ENCODE assay signal across 20 mouse cellular contexts in genomic region chr14:113486591-113486990, GRCm38 (mm10).
DNase-seq lines count a peak whose midpoint lies in the region; ATAC-seq lines count a peak whose summit lies in the region.
"Had no signal": no experiment of that assay in that cellular context is flagged by ENCODE, and none has a peak within 500 bp of the region (broad histone marks: within the 10 kb centered on the region; RNA-seq: fewer than 3 reads in every experiment).

No protein-coding gene starts in this region.

- peak; percentile 10 for DNase-seq in cerebellum, adult 8-10 months
- DNase-seq in cerebellum, postnatal 14 days, result peak; percentile 48 to 61
- no peak for DNase-seq in cerebellum, adult 11 months
- peak; percentile 34 for DNase-seq in brain, adult 2 months (ENCODE audit: low read depth, low spot score)
- no peak for DNase-seq in frontal cortex, postnatal 14 days (ENCODE audit: low spot score in 2 of 2)
- DNase-seq: adrenal gland, adult 2 months; adrenal gland, postnatal 25 days; embryo, embryonic 11 days; gastrocnemius, postnatal 10 days; gastrocnemius, postnatal 36 days; heart, adult 2 months; heart, postnatal 14 days; heart, postnatal 4 days; kidney, adult 18-20 months had no signal

- no peak for ATAC-seq in cerebellum, adult (ENCODE audit: insufficient number of reproducible peaks, low FRiP score, low TSS enrichment)
- ATAC-seq: CD4-positive, CD25-positive, alpha-beta regulatory T cell, adult 4 months; forebrain, embryonic 15.5 days; hindbrain, postnatal 0 days; inflammation-experienced regulatory T-cells, adult 6 months; intestine, embryonic 16.5 days had no signal

Comparison
In these comparisons a context has a peak if more than half of its experiments do, and no peak if none do; other contexts are left out.
1. DNase-seq: peak in cerebellum, adult 8-10 months (single experiment), cerebellum, postnatal 14 days (2 of 2) and brain, adult 2 months (single experiment); none in cerebellum, adult 11 months (single experiment) and frontal cortex, postnatal 14 days (0 of 2).